Mouse (Mus musculus) intestine, postnatal 0 days (tissue): ENCODE data around the gene 1110008L16Rik. TPM values are rescaled to one million over a fixed set of nuclear protein-coding genes. Genes with fewer than 3 reads are reported as not detected.
"Not testable (repeated sequence)": the region's sequence is repeated elsewhere in the genome, so short reads cannot be mapped to it uniquely, and the experiment has no call there.

Source experiments
- ATAC-seq: fragments of 200-750 bp; cut with Nextera tagmentation; 2 replicates; pipeline ENCODE4 v1.8.0; 2017; ENCODE audit warnings: mild to moderate bottlenecking, moderate TSS enrichment, moderate library complexity
- H3K27ac ChIP-seq: fragments of 300-500 bp; sonication (generic); 2 replicates; pipeline ENCODE4 v1.5.1; 2014; ENCODE audit warnings: mild to moderate bottlenecking, low read depth, low read length, moderate library complexity
- H3K27me3 ChIP-seq: fragments of 300-500 bp; sonication (generic); replicated peaks from 2 replicates; pipeline ENCODE4 v1.6.1; 2014; ENCODE audit warnings: low read length, mixed read lengths; ENCODE audit not compliant: control insufficient read depth, insufficient read depth
- H3K36me3 ChIP-seq: fragments of 300-500 bp; sonication (generic); 2 replicates; pipeline ENCODE4 v1.6.1; 2014; ENCODE audit warnings: mild to moderate bottlenecking, moderate library complexity; ENCODE audit not compliant: control insufficient read depth, insufficient read depth
- H3K4me1 ChIP-seq: fragments of 300-500 bp; sonication (generic); replicated peaks from 2 replicates; pipeline ENCODE4 v1.6.1; 2014; ENCODE audit warnings: antibody characterized with exemption, low read length, mixed read lengths; ENCODE audit not compliant: control insufficient read depth, insufficient read depth
- H3K4me2 ChIP-seq: fragments of 300-500 bp; sonication (generic); replicated peaks from 2 replicates; pipeline ENCODE4 v1.6.1; 2014; ENCODE audit warnings: low read depth, mild to moderate bottlenecking, moderate library complexity
- H3K4me3 ChIP-seq: fragments of 300-500 bp; sonication (generic); 2 replicates; pipeline ENCODE4 v1.5.1; 2014; ENCODE audit warnings: low read depth, low read length
- H3K9ac ChIP-seq: fragments of 300-500 bp; sonication (generic); 2 replicates; pipeline ENCODE4 v1.6.1; 2014; ENCODE audit warnings: mild to moderate bottlenecking, low read depth, low read length
- H3K9me3 ChIP-seq: fragments of 300-500 bp; sonication (generic); 2 replicates; pipeline ENCODE4 v1.6.1; 2016; ENCODE audit warnings: mixed run types; ENCODE audit not compliant: control insufficient read depth
- CTCF ChIP-seq: sonication (generic); IDR thresholded peaks from 2 replicates; pipeline ENCODE4 v1.5.1; 2016; ENCODE audit warnings: low read depth, mild to moderate bottlenecking, control low read depth, antibody characterized with exemption, moderate library complexity
- WGBS: fragments of 180-500 bp; shearing (Covaris S2); extraction: QIAGEN DNeasy Blood & Tissue Kit; methylation state at CpG from one replicate; pipeline ENCODE4 v1.1.7; 2014; 5-methylcytosine and 5-hydroxymethylcytosine counted together
- polyA plus RNA-seq: library from polyadenylated mRNA; unstranded; fragments of >200 nt; fragmentation: Nextera tagmentation; extraction: Ambion mirVana; gene quantifications from 2 replicates; pipeline ENCODE4 v1.2.1, GENCODE M21; 2015

Gene 1110008L16Rik
- 10.1 and 11.9 TPM in 2 replicates for polyA plus RNA-seq

DNA sequence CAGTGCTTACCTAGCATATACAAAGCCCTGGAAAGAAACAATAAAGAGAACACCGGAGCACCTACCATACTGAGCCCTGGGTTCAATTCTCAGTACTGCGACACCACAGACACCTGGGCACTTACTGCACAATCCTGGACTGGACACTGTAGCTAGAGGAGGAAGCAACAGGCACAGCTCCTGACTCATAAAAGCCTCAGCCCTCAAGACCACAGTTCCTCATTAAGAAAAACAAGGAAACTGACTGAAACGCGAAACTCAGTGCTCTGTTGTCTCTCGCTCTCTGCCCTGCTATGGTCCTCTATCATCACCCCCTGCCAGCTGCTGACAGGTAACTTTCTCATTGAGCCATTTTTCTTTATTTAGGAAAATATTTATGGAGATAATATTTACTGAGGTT is at the start of gene 1110008L16Rik:
1110008L16Rik (plus strand) TSS at position 242 of the 400 bp plus-strand sequence.
- Histone ChIP-seq H3K27me3 (no peaks in the 10 kb centered on the region), H3K9me3 (no peaks in the 10 kb centered on the region), H3K4me1 (peaks cover 17% of the 10 kb centered on the region; the same call in 1 of the 2 replicates), H3K4me3 (no peak within 1 kb of the TSS), H3K36me3 (peaks cover 34% of the 10 kb centered on the region), H3K4me2 (no peak within 1 kb of the TSS), H3K27ac (no peak within 1 kb of the TSS), H3K9ac (no peak within 1 kb of the TSS)
- no peak for TF ChIP-seq CTCF
- ATAC-seq, result no peak
- 82% methylated on average over 5 of the region's 5 CpGs for WGBS

DNA sequence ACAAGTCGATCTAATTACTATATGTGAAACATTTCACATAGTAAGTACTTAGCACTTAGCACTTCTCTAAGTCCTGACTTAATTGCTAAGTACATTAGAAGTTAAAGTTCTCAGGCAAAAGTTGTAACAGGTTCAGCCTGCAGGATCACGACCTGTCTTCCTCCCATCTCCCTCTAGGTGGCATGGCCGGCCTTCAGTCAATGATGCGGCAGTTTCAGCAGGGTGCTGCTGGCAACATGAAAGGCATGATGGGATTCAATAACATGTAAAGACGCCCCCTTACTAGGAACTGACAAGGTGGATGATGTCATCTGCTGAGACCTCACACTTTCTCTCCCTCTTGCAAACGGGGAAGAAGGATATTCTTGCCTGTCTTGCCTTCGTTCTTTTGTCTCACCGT is 37.4 kb upstream of the 1110008L16Rik start:
- H3K9me3 ChIP-seq, H3K4me3 ChIP-seq, H3K27ac ChIP-seq, H3K4me1 ChIP-seq, H3K4me2 ChIP-seq, H3K9ac ChIP-seq, ATAC-seq, H3K27me3 ChIP-seq: not testable (repeated sequence)
- WGBS, result no CpG with 5 or more reads among the region's 8 CpGs
- H3K36me3 ChIP-seq, result peaks cover 10% of the 10 kb centered on the region; the same call in 1 of the 2 replicates

DNA sequence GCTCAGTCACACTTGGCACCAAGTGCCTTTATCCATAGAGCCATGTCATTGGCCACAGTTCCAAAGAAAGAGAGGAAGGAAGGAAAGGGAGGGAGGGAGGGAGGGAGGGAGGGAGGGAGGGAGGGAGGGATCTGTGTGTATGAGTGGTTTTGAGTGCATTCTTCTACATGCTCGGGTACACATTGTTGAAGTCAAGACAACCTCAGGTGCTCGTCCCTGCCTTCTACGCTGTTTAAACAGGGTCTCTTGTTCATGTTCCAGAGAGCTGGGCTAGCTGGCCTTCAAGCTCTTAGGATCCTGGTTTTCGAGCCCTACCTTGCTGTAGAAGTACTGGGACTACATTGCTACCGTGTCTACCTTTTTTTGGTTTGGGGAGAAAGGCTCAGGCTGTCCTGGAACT is 36.0 kb upstream of the 1110008L16Rik start:
- not testable (repeated sequence) for ATAC-seq, H3K9me3 ChIP-seq, H3K4me3 ChIP-seq, H3K27ac ChIP-seq, H3K9ac ChIP-seq, H3K4me1 ChIP-seq, H3K4me2 ChIP-seq, H3K27me3 ChIP-seq
- peaks cover 10% of the 10 kb centered on the region; the same call in 1 of the 2 replicates for H3K36me3 ChIP-seq
- no CpG with 5 or more reads among the region's 5 CpGs for WGBS

DNA sequence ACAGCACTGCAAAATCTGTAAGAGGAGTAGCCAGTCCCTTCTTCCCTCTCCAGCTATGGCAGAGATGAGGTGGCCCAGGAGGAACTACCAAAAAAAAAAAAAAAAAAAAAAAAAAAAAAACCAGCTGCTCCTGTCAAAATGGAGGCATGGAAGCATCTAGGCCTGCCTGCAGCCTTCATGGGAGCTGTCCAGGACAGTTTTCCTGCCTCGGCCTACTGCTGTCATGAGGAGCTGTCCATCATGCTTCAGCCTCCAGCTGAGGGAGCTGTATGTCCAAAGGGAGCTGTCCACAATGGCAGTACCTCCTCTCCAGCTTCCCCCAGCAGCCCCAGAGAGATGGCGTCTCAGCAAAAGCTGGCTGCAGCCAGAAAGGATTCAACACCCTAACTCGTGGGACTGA is 27.1 kb upstream of the 1110008L16Rik start:
- H3K27me3 ChIP-seq, result no peaks in the 10 kb centered on the region
- WGBS, result 68% methylated on average over 3 of the region's 3 CpGs
- no peak overlapping the region for H3K4me3 ChIP-seq
- no peak overlapping the region for H3K27ac ChIP-seq
- H3K4me2 ChIP-seq, result no peak overlapping the region
- TF ChIP-seq CTCF, result no peak
- peak; percentile 19; the same call in 1 of the 2 replicates for ATAC-seq
- no peaks in the 10 kb centered on the region for H3K4me1 ChIP-seq
- no peaks in the 10 kb centered on the region for H3K36me3 ChIP-seq
- no peak overlapping the region for H3K9ac ChIP-seq
- H3K9me3 ChIP-seq, result no peaks in the 10 kb centered on the region

DNA sequence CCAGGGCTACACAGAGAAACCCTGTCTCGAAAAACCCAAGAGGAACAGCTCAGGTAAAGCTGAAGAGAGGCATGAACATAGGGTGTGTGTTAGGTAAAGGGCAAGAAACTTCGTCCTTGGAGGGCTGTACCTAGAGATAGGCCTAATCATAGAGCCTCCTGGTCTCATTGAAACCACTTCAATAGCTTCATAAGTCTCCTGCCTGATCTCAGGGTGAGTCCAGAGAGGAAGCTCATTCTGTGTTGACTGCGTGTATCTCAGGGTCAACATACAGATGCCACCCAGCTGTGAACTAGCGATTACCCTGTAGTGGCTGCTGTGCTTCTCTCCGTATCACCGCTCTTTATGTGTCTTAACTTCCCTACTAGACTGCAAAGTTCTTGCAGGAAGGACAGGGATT is 21.8 kb upstream of the 1110008L16Rik start:
- WGBS, result 87% methylated on average over 3 of the region's 6 CpGs
- H3K9ac ChIP-seq, H3K27me3 ChIP-seq, H3K27ac ChIP-seq, H3K4me3 ChIP-seq, H3K4me2 ChIP-seq, H3K36me3 ChIP-seq, H3K9me3 ChIP-seq, ATAC-seq, H3K4me1 ChIP-seq: not testable (repeated sequence)

DNA sequence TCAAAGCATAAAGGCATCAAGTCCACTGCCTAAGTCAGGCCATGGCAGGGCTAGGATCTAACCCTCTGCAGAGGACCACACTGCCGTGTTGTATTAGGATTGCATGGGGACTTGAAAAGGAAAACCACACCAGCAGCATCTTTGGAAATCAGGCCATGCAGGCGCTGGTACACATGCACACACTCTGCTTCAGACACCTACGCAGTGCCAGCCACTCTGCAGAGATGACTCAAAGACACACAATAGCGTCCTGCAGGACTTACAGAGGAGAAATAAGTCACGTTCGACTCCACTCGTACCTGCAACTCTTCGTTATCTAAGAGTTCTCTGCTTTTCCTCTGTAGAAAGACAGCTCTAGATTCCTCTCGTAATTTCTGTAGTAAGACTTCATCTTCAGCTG is 1.3 kb upstream of the 1110008L16Rik start:
- Histone ChIP-seq H3K27ac (no peak overlapping the region), H3K27me3 (no peaks in the 10 kb centered on the region), H3K9me3 (no peaks in the 10 kb centered on the region), H3K36me3 (peaks cover 37% of the 10 kb centered on the region), H3K4me1 (peaks cover 11% of the 10 kb centered on the region; the same call in 1 of the 2 replicates), H3K4me2 (no peak overlapping the region), H3K4me3 (no peak overlapping the region), H3K9ac (no peak overlapping the region)
- ATAC-seq, result no peak
- whole genome bisulfite sequencing, result 96% methylated on average over 9 of the region's 9 CpGs
- TF ChIP-seq CTCF, result no peak

DNA sequence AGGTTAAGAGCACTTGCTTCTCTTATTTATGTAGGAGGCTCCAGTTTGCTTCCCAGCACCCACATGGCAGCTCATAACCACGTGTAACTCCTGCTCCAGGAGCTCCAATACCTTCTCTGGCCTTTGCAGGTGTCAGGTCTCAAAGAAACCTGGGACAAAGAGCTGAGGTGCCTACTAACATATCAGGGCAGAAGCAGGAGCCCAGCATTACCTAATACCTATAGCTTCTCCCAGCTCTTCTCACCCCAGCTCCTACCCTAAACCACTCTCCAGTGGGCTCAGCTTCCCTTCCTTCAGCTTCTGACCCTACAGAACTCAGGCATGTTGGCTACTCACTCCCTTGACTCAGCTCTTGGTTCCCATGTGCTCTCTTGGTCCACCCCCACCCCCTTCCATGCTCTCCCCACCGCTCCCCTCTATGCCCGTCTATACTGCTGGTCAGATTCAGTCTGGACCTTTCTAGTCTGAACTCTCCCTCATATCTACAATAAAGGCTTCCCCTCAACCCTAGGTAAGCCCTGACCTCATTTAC is 1.5 kb downstream of the 1110008L16Rik start:
- H3K4me2 ChIP-seq, result peak overlapping the region; percentile 73
- TF ChIP-seq CTCF, result no peak

More for the DNA sequence above, 1.5 kb downstream of the 1110008L16Rik start:
- 79% methylated on average over 3 of the region's 3 CpGs for WGBS
- Histone ChIP-seq H3K27ac (no peak overlapping the region), H3K9ac (no peak overlapping the region), H3K9me3 (no peaks in the 10 kb centered on the region), H3K27me3 (no peaks in the 10 kb centered on the region), H3K4me3 (no peak overlapping the region), H3K36me3 (peaks cover 21% of the 10 kb centered on the region), H3K4me1 (peaks cover 17% of the 10 kb centered on the region; the same call in 1 of the 2 replicates)
- no peak for ATAC-seq
